Mouse (Mus musculus) layer of hippocampus, postnatal 14 days (tissue): Measurements from ENCODE around the gene Hoxb5. TPM values are rescaled to one million over a fixed set of nuclear protein-coding genes. Genes with fewer than 3 reads are reported as not detected.

Experiments used
- DNase-seq, 2 experiments: peaks; one replicate each; pipeline ENCODE4 v3.0.0; 2021 to 2022; ENCODE audit warnings: low spot score in 2 of 2, mixed read lengths in 1 of 2
- long read RNA-seq, 2 experiments: library from polyadenylated mRNA; stranded (forward); transcript quantifications; one replicate each; pipeline ENCODE4 v2.0.0; 2021
- total RNA-seq, 2 experiments: library from RNA; stranded (reverse); gene quantifications; 2 replicates each; pipeline ENCODE4 v1.2.3; 2021

Hoxb5 gene
- not detected for total RNA-seq
- long read RNA-seq, experiment 1: 0 reads
- long read RNA-seq, experiment 2: 0 reads

DNA sequence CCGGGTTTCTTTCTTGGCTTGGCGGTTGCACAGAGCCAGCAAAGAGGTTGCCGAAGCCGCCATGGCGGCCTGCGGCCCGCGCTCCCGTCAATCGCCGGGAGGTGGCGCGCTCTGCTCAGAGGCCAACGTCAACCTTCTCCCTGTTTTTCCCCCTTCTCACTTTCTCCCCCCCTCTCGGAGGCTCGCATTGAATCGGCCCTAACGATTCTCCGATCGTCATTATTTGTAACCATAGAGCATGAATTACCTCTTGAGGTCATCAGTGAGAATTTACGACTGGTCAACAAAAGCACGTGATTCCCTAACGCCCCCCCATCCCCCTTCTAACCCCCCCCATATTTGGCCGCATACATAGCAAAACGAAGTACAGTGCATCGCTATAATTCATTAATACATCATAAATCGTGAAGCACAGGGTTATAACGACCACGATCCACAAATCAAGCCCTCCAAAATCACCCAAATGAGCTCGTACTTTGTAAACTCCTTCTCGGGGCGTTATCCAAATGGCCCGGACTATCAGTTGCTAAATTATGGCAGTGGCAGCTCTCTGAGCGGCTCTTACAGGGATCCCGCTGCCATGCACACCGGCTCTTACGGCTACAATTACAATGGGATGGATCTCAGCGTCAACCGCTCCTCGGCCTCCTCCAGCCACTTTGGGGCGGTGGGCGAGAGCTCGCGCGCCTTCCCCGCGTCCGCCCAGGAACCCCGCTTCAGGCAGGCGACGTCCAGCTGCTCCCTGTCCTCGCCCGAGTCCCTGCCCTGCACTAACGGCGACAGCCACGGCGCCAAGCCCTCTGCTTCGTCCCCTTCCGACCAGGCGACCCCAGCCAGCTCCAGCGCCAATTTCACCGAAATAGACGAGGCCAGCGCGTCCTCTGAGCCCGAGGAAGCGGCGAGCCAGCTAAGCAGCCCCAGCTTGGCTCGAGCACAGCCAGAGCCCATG lies at the start of gene Hoxb5:
Hoxb5 (plus strand) TSS at position 186 of the 949 bp plus-strand sequence.
- DNase-seq: no peak

DNA sequence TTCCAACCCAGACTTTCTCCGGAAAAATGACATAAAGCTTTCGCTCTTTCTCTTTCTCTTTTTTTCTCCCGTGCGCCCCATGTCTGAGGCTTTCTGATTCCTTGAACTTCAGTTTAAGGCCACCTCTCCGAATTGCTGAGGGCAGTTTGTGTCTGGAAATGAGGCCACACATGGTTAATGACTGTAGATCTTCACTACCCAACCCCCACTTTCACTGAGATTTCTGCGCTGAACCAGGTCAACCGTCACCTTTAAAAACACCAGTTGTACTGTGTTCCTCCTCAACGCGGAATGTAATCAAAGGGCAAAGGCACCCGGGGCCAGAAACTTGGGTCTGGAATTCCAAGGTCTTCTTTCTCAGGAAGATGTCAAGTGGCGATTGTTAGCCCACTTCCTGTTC lies 48.9 kb upstream of the Hoxb5 start:
- no peak for DNase-seq

DNA sequence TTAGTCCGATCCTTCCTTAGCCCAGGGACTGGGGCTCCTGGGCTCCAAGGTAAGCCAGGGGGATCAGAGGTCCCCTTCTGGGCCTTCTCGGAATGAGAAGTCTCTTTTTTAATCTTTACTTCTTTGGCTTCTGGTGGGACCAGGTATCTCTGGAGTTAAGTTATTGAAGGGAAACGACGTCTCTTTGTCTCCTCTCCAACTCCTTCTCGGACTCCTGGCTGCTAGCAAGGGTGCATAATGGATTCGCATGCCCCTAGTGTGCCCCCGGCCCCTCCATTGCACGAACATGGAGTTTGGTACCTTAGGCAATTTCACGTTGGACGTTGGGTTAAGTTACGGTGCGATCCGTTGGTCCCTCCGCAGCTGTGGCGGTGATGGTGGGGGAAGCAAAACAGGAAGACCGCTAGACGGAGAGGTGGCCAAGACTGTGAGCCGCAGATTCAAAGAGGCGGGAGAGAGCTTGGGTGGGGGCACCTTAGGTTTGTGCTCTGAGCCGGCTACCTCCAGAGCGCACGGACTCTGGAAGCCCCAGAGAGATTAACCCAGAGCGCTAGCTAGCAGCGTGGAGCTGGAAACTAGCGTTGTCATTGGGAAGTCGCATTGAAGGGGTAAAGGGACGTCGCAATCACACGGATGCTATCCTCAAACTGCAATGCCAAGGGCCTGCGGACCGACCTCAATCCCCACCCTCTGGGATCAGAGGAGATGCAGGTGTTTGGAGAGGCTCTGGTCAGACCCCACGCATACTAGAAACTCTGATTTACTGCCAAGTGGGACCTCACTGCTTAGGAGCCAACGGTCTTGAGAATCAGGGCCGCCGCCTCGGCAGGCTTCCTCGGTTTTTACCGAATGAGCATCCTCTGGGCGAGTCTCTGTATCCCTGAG lies 47.8 kb upstream of the Hoxb5 start:
- DNase-seq: no peak

- no peak for DNase-seq
These were observed 47.1 kb upstream of the Hoxb5 start for GRCm38 (mm10) chr11:96255996-96256445.

- DNase-seq: no peak
These were observed 46.0 kb upstream of the Hoxb5 start for GRCm38 (mm10) chr11:96257141-96257540.

GRCm38 (mm10) chr11:96259038-96259437 lies 44.1 kb upstream of the Hoxb5 start:
- no peak for DNase-seq

DNA sequence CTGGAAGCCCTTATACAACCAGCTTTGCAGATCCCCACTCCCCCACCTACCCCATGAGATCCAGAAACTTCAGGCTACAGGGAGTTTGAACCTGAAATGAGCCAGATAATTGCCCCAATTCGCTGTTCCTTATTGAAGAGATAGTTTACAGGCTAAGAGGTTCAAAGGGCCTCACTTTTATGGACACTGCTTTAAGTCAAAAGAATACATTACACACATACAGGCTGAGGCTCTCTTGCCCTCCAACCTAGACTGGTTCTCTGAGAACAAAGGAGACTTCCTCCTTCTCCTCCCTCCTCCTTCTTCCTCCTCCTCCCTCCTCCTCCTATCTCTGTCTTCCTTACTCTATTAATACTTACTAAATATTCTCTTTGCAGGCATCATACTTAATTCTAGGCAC lies 43.6 kb upstream of the Hoxb5 start:
- DNase-seq: no peak

GRCm38 (mm10) chr11:96260310-96260970 lies 42.7 kb upstream of the Hoxb5 start:
- DNase-seq: no peak

DNA sequence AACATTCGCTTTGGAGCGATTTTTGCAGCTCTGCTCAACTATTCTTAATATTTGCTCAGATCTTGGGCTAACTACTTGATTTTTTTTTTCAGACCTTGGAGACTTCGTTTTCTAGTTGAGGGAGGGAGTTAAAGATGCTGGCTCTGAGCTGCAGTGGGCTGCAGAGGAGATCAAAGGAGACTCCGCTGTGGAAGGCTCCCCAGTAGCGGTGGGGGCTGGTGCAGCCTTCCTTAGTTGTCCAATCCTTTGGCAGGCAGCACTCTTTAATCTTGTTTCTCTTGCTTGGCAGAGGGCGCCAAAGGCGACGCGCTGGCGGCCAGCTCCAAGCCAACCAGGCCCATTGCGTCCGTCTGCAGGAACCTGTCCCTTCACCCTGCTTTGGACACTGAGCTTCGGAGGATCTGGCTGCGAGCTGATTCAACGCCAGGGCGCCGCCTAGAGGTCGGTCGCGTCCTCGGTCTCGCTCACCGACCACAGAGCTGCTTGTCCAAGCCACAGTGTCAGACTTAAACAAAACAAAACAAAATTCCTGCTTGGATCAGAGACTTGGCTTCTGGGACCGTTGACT lies 41.7 kb upstream of the Hoxb5 start:
- no peak for DNase-seq

GRCm38 (mm10) chr11:96262262-96262830 lies 40.8 kb upstream of the Hoxb5 start:
- DNase-seq: no peak

GRCm38 (mm10) chr11:96263636-96264389 lies 39.3 kb upstream of the Hoxb5 start:
- no peak for DNase-seq

DNA sequence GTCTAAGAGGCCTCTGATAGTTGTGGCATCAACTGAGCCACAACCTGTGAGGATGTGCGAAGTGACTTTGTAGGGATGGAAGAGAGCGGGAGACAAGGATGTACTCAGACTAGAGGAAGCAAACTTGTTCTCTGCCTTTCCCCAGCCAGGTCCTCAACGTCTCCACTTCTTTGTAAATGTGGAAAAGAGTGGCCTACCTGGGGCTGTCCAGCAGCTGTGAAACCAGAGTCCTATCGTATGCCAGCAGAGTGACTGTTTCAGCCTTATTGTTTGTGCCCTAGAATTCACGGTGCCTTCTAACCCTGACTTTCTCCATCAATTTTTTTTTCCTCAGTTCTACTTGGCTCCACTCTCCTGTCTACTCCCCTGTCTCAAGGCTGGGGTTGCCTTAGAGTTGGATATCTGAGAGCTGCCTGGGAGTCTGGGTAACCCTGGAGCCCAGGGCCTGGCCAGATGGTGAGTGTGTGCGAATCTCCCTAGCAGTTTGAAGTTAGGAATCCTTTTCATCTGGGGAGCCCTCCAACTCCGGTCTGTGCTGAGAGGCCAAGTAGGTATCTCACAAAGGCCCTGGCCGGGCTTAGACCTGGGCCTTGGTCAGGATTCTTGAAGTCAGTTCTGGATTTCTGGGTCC lies 38.6 kb upstream of the Hoxb5 start:
- DNase-seq: no peak

GRCm38 (mm10) chr11:96265954-96266353 lies 37.2 kb upstream of the Hoxb5 start:
- no peak for DNase-seq

DNA sequence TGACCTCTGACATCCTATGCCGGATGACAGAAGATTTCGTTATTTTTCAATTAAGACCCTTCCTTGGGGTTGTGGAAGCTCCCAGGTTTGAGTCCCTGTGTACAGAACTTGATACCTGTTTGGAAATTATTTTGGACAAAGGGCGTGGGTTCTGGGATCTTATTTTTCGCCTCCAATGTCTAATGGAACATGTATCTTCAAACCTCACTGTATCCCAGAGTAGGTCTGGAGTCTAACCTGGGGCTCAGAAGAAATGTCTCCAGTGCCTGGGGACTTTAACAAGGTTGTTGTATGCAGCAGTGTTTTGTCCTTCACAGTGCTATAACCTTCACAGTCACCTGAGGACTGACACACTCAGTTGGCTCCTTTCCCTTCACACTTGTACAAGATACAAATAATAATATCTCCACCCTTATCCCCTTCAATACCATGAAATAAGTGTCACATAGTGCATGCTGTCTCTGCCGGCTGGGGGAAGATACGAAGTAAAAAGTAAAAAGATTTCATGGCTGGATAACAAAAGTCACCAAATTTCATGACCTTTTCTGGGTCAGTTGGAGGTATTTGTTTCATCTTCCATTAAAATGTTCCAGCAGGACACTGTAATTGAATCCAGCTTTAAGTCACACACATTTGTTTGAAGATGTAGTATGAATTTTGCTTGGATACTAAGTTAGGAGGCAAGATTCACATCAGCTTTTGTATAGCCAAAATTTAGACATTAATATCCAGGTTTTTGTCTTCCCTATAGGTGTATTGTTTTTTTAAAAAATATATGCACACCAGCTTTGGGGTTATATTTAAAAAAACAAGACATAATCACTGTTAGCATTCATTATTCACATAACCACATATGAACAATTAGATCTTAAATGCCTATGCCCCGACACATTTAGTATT lies 35.9 kb upstream of the Hoxb5 start:
- no peak for DNase-seq

DNA sequence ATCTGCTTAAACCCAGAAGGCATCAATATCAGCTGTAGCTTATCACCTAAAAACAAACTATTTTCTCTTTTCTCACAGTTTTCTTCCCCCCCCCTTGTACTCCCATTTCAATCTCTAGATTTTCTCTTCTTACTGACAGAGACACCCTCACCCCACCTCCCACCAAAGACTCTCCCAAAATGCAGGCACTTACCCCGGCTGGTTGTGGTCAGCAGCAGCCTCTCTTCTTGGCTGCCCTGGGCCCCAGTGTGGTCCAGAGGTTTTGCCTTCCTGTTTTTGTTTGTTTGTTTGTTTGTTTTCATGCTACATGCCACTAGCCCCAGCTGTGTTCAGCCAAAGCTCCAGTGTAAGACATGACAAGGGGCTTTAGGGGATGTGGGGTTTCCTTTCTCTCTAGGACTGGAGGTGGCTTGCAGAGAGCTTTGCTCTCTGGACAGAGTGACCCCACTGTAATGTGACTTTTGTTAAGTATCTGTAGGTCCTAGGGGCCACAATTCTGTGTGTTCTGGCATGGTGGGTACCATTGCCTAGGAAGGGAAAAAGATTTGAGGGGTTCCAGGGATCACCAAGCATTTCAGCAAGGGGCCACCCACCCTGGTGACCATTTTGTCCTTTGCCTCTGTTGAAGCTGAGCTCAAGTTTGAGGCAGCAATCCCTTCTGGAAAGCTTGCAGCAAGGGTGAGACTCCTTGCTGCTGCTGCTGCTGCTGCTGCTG lies 34.9 kb upstream of the Hoxb5 start:
- no peak for DNase-seq

- DNase-seq: no peak
These were observed 33.3 kb upstream of the Hoxb5 start for GRCm38 (mm10) chr11:96269869-96270268.

DNA sequence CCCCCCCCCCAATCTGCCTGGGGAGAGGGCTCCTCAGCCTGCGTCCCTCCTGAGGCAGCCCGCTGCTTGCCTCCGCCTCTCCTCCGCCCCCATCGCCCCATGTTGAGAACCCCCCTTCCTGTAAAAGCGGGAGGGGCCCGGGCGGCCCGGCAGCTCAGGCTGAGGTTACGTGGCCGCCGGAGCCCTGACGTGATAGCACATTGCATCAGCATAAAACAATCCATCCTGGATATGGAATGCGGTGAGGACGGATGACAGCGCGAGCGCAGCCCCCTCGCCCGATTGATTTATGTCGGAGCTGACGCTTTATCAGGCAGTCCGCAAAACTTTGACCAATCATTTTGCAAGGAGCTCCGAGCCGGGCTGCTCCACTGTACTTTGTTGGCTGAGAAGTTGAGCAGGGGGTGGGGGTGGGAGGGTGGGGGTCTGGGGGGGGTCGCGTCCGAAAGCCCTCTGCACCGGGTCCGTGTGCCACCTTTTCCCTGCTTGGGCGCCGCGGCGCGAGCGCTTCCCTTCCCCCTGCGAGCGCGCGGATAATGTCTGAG lies 32.1 kb upstream of the Hoxb5 start, which contains the start of gene Hoxb9:
Hoxb9 (plus strand) TSS at position 462 of the 545 bp plus-strand sequence.
- DNase-seq: no peak
